Mouse (Mus musculus): ENCODE results near the gene Tspan33.

GRCm38 (mm10) chr6:29736610-29737458 lies 42.8 kb downstream of the Tspan33 start:
- TF ChIP-seq CTCF (IDR thresholded peaks at IDR 0.05): no peak
- no peak for TF ChIP-seq EP300 (IDR thresholded peaks at IDR 0.05)

Measured in lung, postnatal 0 days (tissue).